Mouse (Mus musculus) bone marrow, adult 2 months (tissue): ENCODE results near the gene Shisa5. TPM values are rescaled to one million over a fixed set of nuclear protein-coding genes. Genes with fewer than 3 reads are reported as not detected.

Experiments used
- H3K27ac ChIP-seq: fragments of 200-500 bp; 2 replicates; pipeline ENCODE4 v1.5.1; 2012; ENCODE audit warnings: low read depth, mild to moderate bottlenecking, control low read depth, inconsistent platforms, low read length; ENCODE audit not compliant: control insufficient read depth, poor library complexity, insufficient read depth
- H3K4me1 ChIP-seq: fragments of 200-500 bp; 2 replicates; pipeline ENCODE4 v1.6.1; 2011; ENCODE audit warnings: low read length; ENCODE audit not compliant: control insufficient read depth, insufficient read depth
- H3K4me3 ChIP-seq: fragments of 200-500 bp; replicated peaks from 2 replicates; pipeline ENCODE3; 2011; ENCODE audit warnings: mild to moderate bottlenecking, low read depth, low read length, control low read depth; ENCODE audit not compliant: control insufficient read depth
- CTCF ChIP-seq: fragments of 200-500 bp; IDR thresholded peaks from 2 replicates; pipeline ENCODE4 v1.5.1; 2011; ENCODE audit warnings: low read length, control low read depth; ENCODE audit not compliant: control insufficient read depth, insufficient read depth
- POLR2A ChIP-seq: fragments of 200-500 bp; IDR thresholded peaks from 2 replicates; pipeline ENCODE4 v1.6.1; 2011; ENCODE audit warnings: low read depth, mild to moderate bottlenecking, control low read depth, low read length, borderline replicate concordance; ENCODE audit not compliant: control insufficient read depth
- WGBS: fragments of 180-500 bp; shearing (Covaris S2); methylation state at CpG from one replicate; pipeline ENCODE4 v1.1.7; 2018; 5-methylcytosine and 5-hydroxymethylcytosine counted together
- polyA plus RNA-seq: library from polyadenylated mRNA; stranded (reverse); fragments of >200 nt; gene quantifications from 2 replicates; pipeline ENCODE4 v1.2.4, GENCODE M21; 2011; ENCODE audit warnings: low replicate concordance; ENCODE audit not compliant: missing spikeins, insufficient read depth, insufficient read length

Gene Shisa5
- polyA plus RNA-seq, 1 experiment: 133 TPM

DNA sequence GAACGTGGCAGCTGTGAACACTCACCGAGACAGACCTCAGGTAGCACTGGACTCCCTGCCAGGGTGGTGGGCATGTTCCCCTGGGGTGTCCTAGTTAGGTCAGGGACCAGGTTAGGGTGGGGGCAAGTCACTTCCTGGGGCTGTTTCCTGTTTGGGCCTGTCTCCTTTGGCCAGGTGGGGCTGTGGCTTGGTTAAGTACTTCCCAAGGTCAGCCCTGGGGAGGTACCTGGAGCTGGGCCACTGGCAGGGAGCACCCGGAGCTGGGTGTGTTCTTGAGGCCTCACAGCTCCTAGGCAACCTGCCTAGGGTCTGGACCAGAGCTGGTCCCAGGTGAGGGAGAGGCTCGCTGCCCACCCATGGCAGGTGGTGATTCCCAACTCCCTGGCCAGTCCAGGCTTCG, 9.4 kb upstream of the Shisa5 start:
- no peak for TF ChIP-seq POLR2A
- no peak for TF ChIP-seq CTCF
- Histone ChIP-seq H3K4me1 (no peaks in the 10 kb centered on the region; the same call in 1 of the 2 replicates), H3K4me3 (no peak overlapping the region), H3K27ac (no peak overlapping the region)
- WGBS: 55% methylated on average over 5 of the region's 5 CpGs

DNA sequence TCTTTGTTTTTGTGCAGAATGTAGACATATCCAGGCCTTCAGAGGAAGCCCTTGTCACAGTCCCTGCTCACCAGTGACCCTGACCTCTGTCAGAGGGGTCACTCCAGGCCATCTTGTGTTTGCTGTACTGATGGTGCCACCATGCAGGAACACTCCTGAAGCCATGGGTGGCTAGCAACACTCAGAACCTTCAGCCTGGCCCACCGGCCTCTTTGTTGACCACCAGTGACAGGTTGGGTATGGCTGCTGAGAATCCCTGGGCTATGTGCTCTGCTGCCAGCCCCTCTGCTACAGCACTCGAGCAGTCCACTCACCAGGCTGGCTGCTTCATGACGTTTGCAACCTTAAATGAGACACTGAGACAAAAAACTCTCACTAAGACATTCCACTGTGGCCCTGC, 8.1 kb upstream of the Shisa5 start:
- no peaks in the 10 kb centered on the region; the same call in 1 of the 2 replicates for H3K4me1 ChIP-seq
- H3K27ac ChIP-seq: no peak overlapping the region
- WGBS: 81% methylated on average over 3 of the region's 3 CpGs
- no peak overlapping the region for H3K4me3 ChIP-seq
- TF ChIP-seq CTCF (no peak), POLR2A (no peak)

DNA sequence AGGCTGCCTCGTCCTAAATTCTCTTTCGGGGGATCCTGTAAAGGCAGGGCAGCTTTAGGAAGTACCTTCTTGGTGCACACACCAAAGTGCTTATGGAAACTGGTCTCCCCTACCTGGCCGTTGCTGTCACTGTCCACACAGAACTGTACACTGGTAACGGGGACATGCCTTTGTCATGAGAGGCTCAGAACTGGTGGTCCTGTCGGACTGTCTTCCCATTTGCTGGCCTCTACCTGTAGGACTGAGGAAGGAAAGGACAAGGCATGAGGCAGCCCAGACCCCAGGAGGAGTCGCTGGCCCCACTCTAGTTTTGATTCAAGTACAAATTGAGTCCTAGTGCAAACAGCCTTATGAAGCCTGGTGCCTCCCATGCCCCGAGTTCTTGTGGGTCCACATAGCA, 7.4 kb upstream of the Shisa5 start:
- H3K4me1 ChIP-seq: no peaks in the 10 kb centered on the region; the same call in 1 of the 2 replicates
- H3K4me3 ChIP-seq: no peak overlapping the region
- TF ChIP-seq POLR2A (no peak), CTCF (no peak)
- 84% methylated on average over 7 of the region's 7 CpGs for WGBS
- no peak overlapping the region for H3K27ac ChIP-seq

DNA sequence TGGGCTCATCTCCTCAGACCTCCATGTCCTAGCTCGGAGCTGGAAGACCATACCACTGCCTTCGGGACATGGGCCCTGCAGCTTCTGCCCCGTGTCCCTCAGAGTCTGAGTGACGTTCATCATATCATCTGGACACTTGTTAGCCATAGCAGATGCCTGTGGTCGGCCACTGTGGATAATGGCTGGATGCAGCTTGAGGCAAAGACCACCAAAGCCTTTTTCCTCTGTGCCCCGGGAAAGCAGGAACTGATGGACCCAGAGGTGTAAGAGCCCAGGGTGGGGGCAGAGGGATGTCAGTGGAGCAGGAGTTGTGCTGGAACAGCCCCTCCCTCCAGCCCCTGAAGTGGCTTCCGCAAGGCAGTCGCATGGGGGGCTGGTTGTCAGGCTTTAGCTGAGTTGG, 6.7 kb upstream of the Shisa5 start:
- TF ChIP-seq CTCF (no peak), POLR2A (no peak)
- Histone ChIP-seq H3K27ac (no peak overlapping the region), H3K4me1 (no peaks in the 10 kb centered on the region; the same call in 1 of the 2 replicates), H3K4me3 (no peak overlapping the region)
- WGBS: 85% methylated on average over 8 of the region's 8 CpGs

DNA sequence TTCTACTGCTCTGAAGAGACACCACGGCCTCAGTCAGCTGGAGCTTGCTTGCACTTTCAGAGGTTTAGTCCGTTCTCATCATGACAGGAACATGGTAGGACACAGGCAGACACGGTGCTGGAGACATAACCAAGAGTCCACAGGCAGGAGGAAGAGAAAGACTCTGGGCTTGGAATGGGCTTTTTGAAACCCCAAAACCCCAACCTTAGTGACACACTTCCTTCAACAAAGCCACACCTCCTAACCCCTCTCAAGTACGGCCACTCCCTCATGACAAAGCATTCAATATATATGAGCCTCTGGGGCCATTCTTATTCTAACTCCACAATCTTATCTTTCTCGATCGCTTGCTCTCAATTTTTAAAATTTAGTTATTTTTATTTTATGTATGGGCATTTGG, 5.9 kb upstream of the Shisa5 start:
- Histone ChIP-seq H3K4me3 (no peak overlapping the region), H3K27ac (no peak overlapping the region), H3K4me1 (no peaks in the 10 kb centered on the region; the same call in 1 of the 2 replicates)
- 57% methylated on average over 6 of the region's 6 CpGs for WGBS
- TF ChIP-seq CTCF (no peak), POLR2A (no peak)

DNA sequence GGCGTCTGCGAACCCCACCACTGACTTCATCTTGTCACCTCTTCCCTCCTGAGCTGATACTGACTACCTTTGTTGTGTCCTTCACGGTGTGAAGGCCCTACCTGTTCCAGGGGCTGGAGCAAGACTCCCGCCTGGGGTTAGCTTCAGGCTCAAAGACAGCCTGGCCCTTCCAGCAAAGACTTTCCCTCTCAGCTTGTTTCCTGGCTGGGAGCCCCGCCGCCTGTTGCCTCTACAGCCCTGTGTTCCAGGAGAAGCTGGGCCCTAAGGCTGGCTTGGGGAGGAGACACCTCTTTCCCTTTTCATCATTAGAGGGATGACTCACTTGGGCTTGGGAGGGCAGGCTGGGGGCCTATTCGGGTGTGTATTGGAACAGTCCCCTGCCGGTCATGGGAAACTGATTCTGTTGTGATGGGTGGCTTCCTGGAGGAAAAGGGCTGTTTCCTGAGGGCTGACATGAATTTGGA, 568 bp downstream of the Shisa5 start:
- TF ChIP-seq CTCF: no peak
- no peak for TF ChIP-seq POLR2A
- H3K4me1 ChIP-seq: no peaks in the 10 kb centered on the region; the same call in 1 of the 2 replicates
- H3K27ac ChIP-seq: peak overlapping the region; percentile 78
- 14% methylated on average over 8 of the region's 8 CpGs for WGBS
- peak overlapping the region; percentile 78 for H3K4me3 ChIP-seq

DNA sequence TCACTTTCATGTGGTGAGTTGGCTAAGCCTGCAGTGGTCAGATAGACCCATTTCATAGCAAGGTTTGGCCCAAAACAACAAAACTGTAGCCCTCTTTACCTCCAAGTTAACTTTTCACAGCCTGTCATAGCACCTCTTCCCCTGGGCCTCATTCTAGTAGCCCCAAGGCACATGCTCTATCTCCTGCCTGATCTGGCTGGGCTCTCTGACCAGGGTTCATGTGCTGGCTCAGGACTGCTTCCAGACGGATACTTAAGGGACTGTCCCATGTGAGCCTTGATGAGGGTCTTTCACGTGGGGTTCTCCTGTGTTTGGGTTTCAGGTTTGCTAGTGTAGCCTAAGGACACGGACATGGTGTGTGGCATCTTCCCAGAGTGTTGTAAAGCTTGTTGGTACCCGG, 1.3 kb downstream of the Shisa5 start:
- peak overlapping the region; percentile 78 for H3K4me3 ChIP-seq
- H3K4me1 ChIP-seq: no peaks in the 10 kb centered on the region; the same call in 1 of the 2 replicates
- no peak overlapping the region for H3K27ac ChIP-seq
- 73% methylated on average over 4 of the region's 4 CpGs for WGBS
- TF ChIP-seq POLR2A: no peak
- TF ChIP-seq CTCF: no peak

DNA sequence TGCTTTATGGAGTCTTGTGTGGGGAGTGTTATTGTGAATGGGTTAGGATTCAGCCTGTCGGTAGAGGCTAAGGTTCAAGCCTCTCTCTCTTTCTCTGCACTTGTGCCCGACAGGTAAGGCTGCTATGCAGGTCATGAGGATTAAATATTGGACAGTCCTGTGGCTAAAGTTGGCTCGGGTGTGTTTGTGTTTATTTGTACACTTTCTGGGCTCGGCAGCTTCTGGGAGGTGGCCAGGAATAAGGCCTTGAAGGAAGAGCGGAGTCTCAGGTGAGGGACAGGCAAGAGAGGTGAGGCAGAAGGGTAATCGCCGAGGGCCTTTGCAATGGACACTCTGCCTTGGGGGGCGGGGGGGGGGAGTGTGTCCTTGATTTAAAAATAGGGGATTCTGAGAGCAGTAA, 1.9 kb downstream of the Shisa5 start:
- WGBS: 81% methylated on average over 8 of the region's 8 CpGs
- Histone ChIP-seq H3K4me1 (no peaks in the 10 kb centered on the region; the same call in 1 of the 2 replicates), H3K27ac (no peak overlapping the region), H3K4me3 (no peak overlapping the region)
- TF ChIP-seq CTCF (no peak), POLR2A (no peak)

DNA sequence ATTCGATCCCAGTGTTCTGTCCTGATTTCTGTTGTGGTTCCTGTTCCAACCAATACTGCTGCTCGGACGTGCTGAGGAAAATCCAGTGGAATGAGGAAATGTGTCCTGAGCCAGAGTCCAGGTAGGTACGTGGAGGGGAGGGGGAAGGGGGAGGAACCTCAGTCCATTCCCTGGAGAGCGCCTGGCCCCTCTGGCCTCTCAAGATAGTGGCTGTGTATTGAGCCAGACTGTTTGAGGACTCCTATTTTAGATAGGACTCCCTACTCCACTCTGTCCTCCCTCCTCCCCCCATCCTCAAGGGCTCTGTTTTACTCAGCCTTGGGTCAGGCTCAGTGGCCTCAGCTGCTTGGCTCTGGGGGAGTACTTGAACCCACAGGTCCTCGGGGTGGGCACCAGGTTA, 2.5 kb downstream of the Shisa5 start:
- TF ChIP-seq POLR2A (no peak), CTCF (no peak)
- Histone ChIP-seq H3K4me1 (no peaks in the 10 kb centered on the region; the same call in 1 of the 2 replicates), H3K4me3 (no peak overlapping the region), H3K27ac (no peak overlapping the region)
- WGBS: 75% methylated on average over 6 of the region's 6 CpGs
